Mouse (Mus musculus): Measurements from ENCODE around the gene Spata2l.
A peak's percentile ranks its signal among the peaks of the same experiment; 100 is the strongest.
"Not testable (repeated sequence)": the region's sequence is repeated elsewhere in the genome, so short reads cannot be mapped to it uniquely, and the experiment has no call there.

Gene Spata2l

DNA sequence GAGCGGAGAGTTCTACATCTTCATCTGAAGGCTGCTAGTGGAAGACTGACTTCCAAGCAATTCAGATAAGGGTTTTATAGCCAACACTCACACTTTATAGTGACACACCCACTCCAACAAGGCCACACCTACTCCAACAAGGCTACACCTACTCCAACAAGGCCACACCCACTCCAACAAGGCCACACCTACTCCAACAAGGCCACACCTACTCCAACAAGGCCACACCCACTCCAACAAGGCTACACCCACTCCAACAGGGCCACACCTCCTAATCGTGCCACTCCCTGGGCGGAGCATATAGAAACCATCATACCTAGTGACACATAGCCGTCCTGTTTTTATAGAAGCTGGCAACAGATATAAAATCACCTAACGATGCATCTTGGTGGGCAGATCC is 39.0 kb downstream of the Spata2l start:
- not testable (repeated sequence) for DNase-seq (ENCODE audit: low spot score)

DNA sequence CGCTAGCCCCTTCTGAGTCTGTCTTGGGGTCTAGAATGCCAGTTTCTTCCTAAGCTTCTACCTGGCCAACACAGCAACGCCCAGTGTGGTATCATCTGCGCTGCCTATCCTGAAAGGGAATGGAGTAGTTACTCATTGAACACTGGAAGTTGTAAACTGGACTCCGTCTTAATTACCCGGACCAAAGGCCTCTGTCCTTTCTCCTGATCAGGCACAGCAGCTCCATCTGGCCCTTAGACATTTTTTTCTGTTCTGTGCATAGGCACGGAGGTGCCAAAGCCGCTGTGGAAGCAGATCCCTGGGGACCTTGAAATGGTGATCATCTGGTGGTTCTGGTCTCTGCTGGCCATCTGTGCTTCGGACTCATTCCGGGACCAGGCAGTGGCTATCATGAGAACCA is 42.3 kb downstream of the Spata2l start:
- DNase-seq (ENCODE audit: low spot score) = no peak

DNA sequence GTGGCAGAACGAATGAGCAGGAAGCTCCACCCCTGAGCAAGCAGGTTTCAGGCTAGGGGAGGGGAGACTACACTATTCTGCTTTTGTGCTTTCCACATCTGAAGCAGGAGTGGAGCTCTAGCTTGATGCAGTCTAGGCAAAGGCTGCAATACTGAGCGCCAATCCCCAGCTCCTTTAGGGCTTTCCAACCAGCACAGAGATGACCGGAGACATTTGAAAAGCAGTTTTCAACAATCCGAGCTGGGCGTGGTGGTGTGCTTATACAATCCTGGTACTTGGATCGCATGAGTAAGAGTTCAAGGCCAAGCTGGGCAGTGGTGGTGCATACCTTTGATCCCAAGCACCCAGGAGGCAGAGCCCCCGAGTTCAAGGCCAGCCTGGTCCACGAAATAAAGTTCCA is 44.1 kb downstream of the Spata2l start:
- DNase-seq (ENCODE audit: low spot score) = no peak

DNA sequence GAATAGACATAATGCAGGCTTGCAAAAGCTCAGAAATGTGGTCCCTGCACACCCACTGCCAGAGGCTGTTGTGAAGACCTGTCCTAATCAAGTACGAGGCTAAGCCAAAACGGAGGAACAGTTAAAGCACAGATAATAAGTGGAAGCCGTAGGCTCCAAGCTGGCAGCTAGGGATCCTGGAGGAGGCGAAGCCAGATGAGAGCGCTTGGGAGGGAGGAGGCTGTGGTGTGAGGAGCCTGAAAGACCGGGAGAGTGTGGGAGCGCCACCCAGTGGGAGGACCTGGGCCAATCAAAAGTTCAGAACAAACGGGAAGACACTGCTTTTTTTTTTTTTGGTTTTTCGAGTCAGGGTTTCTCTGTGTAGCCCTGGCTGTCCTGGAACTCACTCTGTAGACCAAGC is 45.4 kb downstream of the Spata2l start:
- DNase-seq (ENCODE audit: low spot score) = peak; percentile 64

DNA sequence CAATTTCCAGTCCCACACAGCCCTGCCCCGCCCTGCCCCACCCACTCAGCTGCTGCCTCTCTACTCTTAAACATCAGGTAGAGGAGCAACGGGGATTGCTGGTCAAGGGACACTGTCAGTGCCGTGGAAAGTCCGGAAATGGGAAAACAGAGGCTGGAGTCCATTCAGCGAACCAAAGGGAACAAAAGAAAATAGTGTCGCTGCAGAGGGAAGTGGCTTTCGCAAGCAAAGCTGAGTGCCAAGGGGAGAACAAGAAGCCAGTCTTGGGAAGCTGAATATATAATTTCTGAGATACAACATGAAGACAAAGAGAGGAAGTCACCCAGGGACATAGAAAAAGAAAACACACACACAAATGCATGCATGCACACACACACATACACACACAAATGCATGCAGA is 47.2 kb downstream of the Spata2l start:
- no peak for DNase-seq (ENCODE audit: low spot score)

DNA sequence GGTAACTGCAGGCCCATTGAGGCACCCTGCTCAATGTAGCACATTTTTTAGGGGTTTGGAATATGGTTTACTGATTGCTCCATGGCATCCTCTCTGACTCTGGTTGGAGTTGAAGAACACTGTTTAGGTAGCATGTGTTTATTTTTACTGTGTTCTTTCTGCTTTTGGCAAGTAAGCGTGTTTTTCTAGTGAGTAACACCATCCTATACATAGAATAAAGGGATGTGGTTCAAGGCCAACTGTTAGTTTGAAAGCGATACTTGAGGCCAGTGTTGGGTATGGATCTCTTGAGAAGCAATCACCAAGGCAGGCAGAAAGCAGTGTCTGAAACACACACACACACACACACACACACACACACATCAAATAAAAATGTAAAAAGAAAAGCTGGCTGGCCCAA is 48.0 kb downstream of the Spata2l start:
- DNase-seq (ENCODE audit: low spot score) = no peak

DNA sequence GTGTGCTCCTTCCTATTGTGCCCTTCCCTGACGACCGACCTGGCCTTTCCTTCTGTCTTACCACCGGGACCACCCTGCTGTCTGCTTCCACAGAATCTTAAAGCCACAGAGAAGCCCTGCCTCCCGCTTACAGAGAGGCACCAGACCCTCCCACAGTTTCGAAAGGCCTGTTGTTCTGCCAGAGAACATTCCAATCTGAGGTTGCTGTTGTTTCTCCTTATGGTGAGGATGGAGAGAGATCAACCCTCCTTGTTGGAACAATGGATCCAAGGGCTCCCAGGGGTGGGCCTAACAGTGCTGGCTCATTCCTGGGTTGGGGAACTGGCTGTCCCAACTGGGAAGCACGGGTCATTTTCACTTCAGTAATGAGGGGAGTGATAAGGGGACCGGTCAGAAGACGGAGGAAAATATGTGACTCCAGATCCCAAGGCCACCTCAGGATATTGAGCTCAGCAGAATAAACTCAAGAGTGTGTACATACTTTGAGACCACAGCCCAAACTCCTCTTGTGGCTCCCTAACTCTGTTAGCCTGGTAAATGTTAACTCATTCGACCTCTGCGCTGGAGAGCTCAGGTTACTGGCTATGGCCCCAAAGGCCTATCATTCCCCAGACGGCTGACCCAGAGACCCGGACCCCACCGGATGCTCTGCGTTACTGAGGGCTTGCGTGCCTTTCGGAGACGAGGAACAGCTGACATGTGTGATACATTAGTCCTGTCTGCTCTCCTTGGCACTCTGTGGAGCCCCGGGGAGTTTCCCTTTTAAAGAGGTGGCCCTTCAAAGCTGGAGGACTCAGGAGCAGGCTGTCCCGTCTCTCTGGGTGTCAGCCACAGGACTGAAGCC is 50.2 kb downstream of the Spata2l start, which contains the start of gene Dpep1:
Dpep1 (plus strand) TSS at position 677 of the 844 bp plus-strand sequence.
- DNase-seq (ENCODE audit: low spot score) = peak; percentile 67

DNA sequence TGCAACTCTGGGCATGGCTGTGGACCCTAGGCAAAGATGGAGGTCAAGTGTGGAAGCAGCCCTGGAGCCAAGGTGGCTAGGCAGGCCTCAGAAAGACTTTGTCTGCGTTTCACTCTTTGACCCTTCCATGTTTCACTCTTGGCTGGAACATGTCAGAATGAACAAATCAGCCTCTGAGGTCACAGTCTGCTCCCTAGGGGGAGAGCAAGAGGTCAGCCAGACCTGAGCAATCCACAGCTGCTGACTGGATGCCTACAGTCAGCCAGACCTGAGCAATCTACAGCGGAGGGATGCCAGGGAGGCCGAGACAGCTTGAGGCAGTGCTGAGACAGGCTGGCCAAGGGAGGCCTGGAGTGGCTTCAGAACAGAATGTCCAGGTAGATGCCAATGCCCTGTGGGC is 54.6 kb downstream of the Spata2l start:
- peak; percentile 60 for DNase-seq (ENCODE audit: low spot score)
